Mouse (Mus musculus): ENCODE results near the gene Arid3a. TPM values are rescaled to one million over a fixed set of nuclear protein-coding genes. Genes with fewer than 3 reads are reported as not detected.
A peak's percentile ranks its signal among the peaks of the same experiment; 100 is the strongest.

Gene Arid3a
- polyA plus RNA-seq, 1 experiment = 1.2 TPM

- H3ac ChIP-seq (ENCODE audit: control insufficient read depth, insufficient read length) = no peak overlapping the region
- H3K36me3 ChIP-seq (ENCODE audit: control insufficient read depth, insufficient read depth) = peaks cover 5% of the 10 kb centered on the region
- H3K79me2 ChIP-seq (ENCODE audit: control insufficient read depth, insufficient read depth) = no peaks in the 10 kb centered on the region
- no peaks in the 10 kb centered on the region for H3K27me3 ChIP-seq (ENCODE audit: control insufficient read depth, insufficient read depth, insufficient read length)
- peak overlapping the region; percentile 51 for H3K4me2 ChIP-seq (ENCODE audit: low read depth)
- H3K4me3 ChIP-seq = no peak overlapping the region
- TF ChIP-seq MAX (IDR thresholded peaks at IDR 0.05; ENCODE audit: low read depth) = no peak
- TF ChIP-seq REST (IDR thresholded peaks at IDR 0.05; ENCODE audit: insufficient read depth, insufficient read length) = no peak
- no peak for TF ChIP-seq SRF (IDR thresholded peaks at IDR 0.05; ENCODE audit: control insufficient read depth, insufficient read length, low read depth)
- TF ChIP-seq USF1 (IDR thresholded peaks at IDR 0.05; ENCODE audit: low read depth) = no peak
- TF ChIP-seq POLR2AphosphoS2 (IDR thresholded peaks at IDR 0.05; ENCODE audit: insufficient read length, low read depth) = no peak
- no peak for TF ChIP-seq CEBPB (IDR thresholded peaks at IDR 0.05; ENCODE audit: insufficient read depth, poor library complexity, severe bottlenecking)
- TF ChIP-seq TCF3 (IDR thresholded peaks at IDR 0.05; ENCODE audit: insufficient read length, low read depth) = no peak
- no peak for TF ChIP-seq MYOD1 (IDR thresholded peaks at IDR 0.05; ENCODE audit: control insufficient read depth in 1 of 3, insufficient read length in 2 of 3, low read depth in 2 of 3)
- TF ChIP-seq POLR2A (IDR thresholded peaks at IDR 0.05; ENCODE audit: insufficient read length, low read depth) = no peak
- no peak for TF ChIP-seq TCF12 (IDR thresholded peaks at IDR 0.05; ENCODE audit: insufficient read depth, poor library complexity, severe bottlenecking)
- TF ChIP-seq E2F4 (IDR thresholded peaks at IDR 0.05; ENCODE audit: insufficient read depth) = no peak
- TF ChIP-seq MYOG (IDR thresholded peaks at IDR 0.05; ENCODE audit: control insufficient read depth in 1 of 3, insufficient read depth in 1 of 3, insufficient read length in 2 of 3, low read depth in 2 of 3) = no peak
Observed at GRCm38 (mm10) chr10:79933861-79934260, 7.0 kb downstream of the Arid3a start.

- no peaks in the 10 kb centered on the region for H3K27me3 ChIP-seq (ENCODE audit: control insufficient read depth, insufficient read depth, insufficient read length)
- no peaks in the 10 kb centered on the region for H3K79me2 ChIP-seq (ENCODE audit: control insufficient read depth, insufficient read depth)
- H3K4me2 ChIP-seq (ENCODE audit: low read depth) = peak overlapping the region; percentile 51
- peak; percentile 68 for TF ChIP-seq USF1 (IDR thresholded peaks at IDR 0.05; ENCODE audit: low read depth)
- TF ChIP-seq SRF (IDR thresholded peaks at IDR 0.05; ENCODE audit: control insufficient read depth, insufficient read length, low read depth) = peak; percentile 78
- TF ChIP-seq E2F4 (IDR thresholded peaks at IDR 0.05; ENCODE audit: insufficient read depth) = no peak
- TF ChIP-seq POLR2AphosphoS2 (IDR thresholded peaks at IDR 0.05; ENCODE audit: insufficient read length, low read depth) = no peak
- TF ChIP-seq TCF3 (IDR thresholded peaks at IDR 0.05; ENCODE audit: insufficient read length, low read depth) = peak; percentile 97
- TF ChIP-seq MAX (IDR thresholded peaks at IDR 0.05; ENCODE audit: low read depth) = peak; percentile 40
- no peak for TF ChIP-seq CEBPB (IDR thresholded peaks at IDR 0.05; ENCODE audit: insufficient read depth, poor library complexity, severe bottlenecking)
- peak; percentile 36 to 97 (median 96) for TF ChIP-seq MYOD1 (IDR thresholded peaks at IDR 0.05; ENCODE audit: control insufficient read depth in 1 of 3, insufficient read length in 2 of 3, low read depth in 2 of 3)
- no peak for TF ChIP-seq REST (IDR thresholded peaks at IDR 0.05; ENCODE audit: insufficient read depth, insufficient read length)
- TF ChIP-seq MYOG (IDR thresholded peaks at IDR 0.05; ENCODE audit: control insufficient read depth in 1 of 3, insufficient read depth in 1 of 3, insufficient read length in 2 of 3, low read depth in 2 of 3) = peak; percentile 94 to 100 (median 99)
- peak; percentile 14 for TF ChIP-seq POLR2A (IDR thresholded peaks at IDR 0.05; ENCODE audit: insufficient read length, low read depth)
- peak; percentile 94 for TF ChIP-seq TCF12 (IDR thresholded peaks at IDR 0.05; ENCODE audit: insufficient read depth, poor library complexity, severe bottlenecking)
- H3K4me3 ChIP-seq = no peak overlapping the region
- no peak overlapping the region for H3ac ChIP-seq (ENCODE audit: control insufficient read depth, insufficient read length)
- H3K36me3 ChIP-seq (ENCODE audit: control insufficient read depth, insufficient read depth) = peaks cover 5% of the 10 kb centered on the region
Observed at GRCm38 (mm10) chr10:79934272-79934721, 7.5 kb downstream of the Arid3a start.

- peaks cover 5% of the 10 kb centered on the region for H3K36me3 ChIP-seq (ENCODE audit: control insufficient read depth, insufficient read depth)
- no peaks in the 10 kb centered on the region for H3K27me3 ChIP-seq (ENCODE audit: control insufficient read depth, insufficient read depth, insufficient read length)
- TF ChIP-seq MAX (IDR thresholded peaks at IDR 0.05; ENCODE audit: low read depth) = no peak
- TF ChIP-seq E2F4 (IDR thresholded peaks at IDR 0.05; ENCODE audit: insufficient read depth) = no peak
- TF ChIP-seq MYOG (IDR thresholded peaks at IDR 0.05; ENCODE audit: control insufficient read depth in 1 of 3, insufficient read depth in 1 of 3, insufficient read length in 2 of 3, low read depth in 2 of 3) = peak in 2 of 3 experiments; percentile 49 to 66
- TF ChIP-seq CEBPB (IDR thresholded peaks at IDR 0.05; ENCODE audit: insufficient read depth, poor library complexity, severe bottlenecking) = no peak
- TF ChIP-seq MYOD1 (IDR thresholded peaks at IDR 0.05; ENCODE audit: control insufficient read depth in 1 of 3, insufficient read length in 2 of 3, low read depth in 2 of 3) = peak in 2 of 3 experiments; percentile 73 to 79
- H3K4me2 ChIP-seq (ENCODE audit: low read depth) = peak overlapping the region; percentile 47
- H3ac ChIP-seq (ENCODE audit: control insufficient read depth, insufficient read length) = no peak overlapping the region
- H3K79me2 ChIP-seq (ENCODE audit: control insufficient read depth, insufficient read depth) = no peaks in the 10 kb centered on the region
- no peak overlapping the region for H3K4me3 ChIP-seq
Observed at GRCm38 (mm10) chr10:79934794-79935569, 8.1 kb downstream of the Arid3a start.

GRCm38 (mm10) chr10:79936284-79936910, 9.6 kb downstream of the Arid3a start:
- no peak overlapping the region for H3ac ChIP-seq (ENCODE audit: control insufficient read depth, insufficient read length)
- H3K79me2 ChIP-seq (ENCODE audit: control insufficient read depth, insufficient read depth) = no peaks in the 10 kb centered on the region
- H3K4me3 ChIP-seq = no peak overlapping the region
- peaks cover 1% of the 10 kb centered on the region for H3K36me3 ChIP-seq (ENCODE audit: control insufficient read depth, insufficient read depth)
- H3K4me2 ChIP-seq (ENCODE audit: low read depth) = peak overlapping the region; percentile 71
- TF ChIP-seq TCF12 (IDR thresholded peaks at IDR 0.05; ENCODE audit: insufficient read depth, poor library complexity, severe bottlenecking) = no peak
- TF ChIP-seq E2F4 (IDR thresholded peaks at IDR 0.05; ENCODE audit: insufficient read depth) = no peak
- no peak for TF ChIP-seq POLR2AphosphoS2 (IDR thresholded peaks at IDR 0.05; ENCODE audit: insufficient read length, low read depth)
- TF ChIP-seq CEBPB (IDR thresholded peaks at IDR 0.05; ENCODE audit: insufficient read depth, poor library complexity, severe bottlenecking) = no peak
- no peak for TF ChIP-seq MYOG (IDR thresholded peaks at IDR 0.05; ENCODE audit: control insufficient read depth in 1 of 3, insufficient read depth in 1 of 3, insufficient read length in 2 of 3, low read depth in 2 of 3)
- no peak for TF ChIP-seq SRF (IDR thresholded peaks at IDR 0.05; ENCODE audit: control insufficient read depth, insufficient read length, low read depth)
- TF ChIP-seq MYOD1 (IDR thresholded peaks at IDR 0.05; ENCODE audit: control insufficient read depth in 1 of 3, insufficient read length in 2 of 3, low read depth in 2 of 3) = no peak
- TF ChIP-seq REST (IDR thresholded peaks at IDR 0.05; ENCODE audit: insufficient read depth, insufficient read length) = no peak
- no peak for TF ChIP-seq TCF3 (IDR thresholded peaks at IDR 0.05; ENCODE audit: insufficient read length, low read depth)
- no peak for TF ChIP-seq USF1 (IDR thresholded peaks at IDR 0.05; ENCODE audit: low read depth)
- no peak for TF ChIP-seq MAX (IDR thresholded peaks at IDR 0.05; ENCODE audit: low read depth)
- TF ChIP-seq POLR2A (IDR thresholded peaks at IDR 0.05; ENCODE audit: insufficient read length, low read depth) = no peak
- no peaks in the 10 kb centered on the region for H3K27me3 ChIP-seq (ENCODE audit: control insufficient read depth, insufficient read depth, insufficient read length)
